Mouse (Mus musculus) heart, embryonic 11.5 days (tissue): ENCODE measurements around the gene Skap2. TPM values are rescaled to one million over a fixed set of nuclear protein-coding genes. Genes with fewer than 3 reads are reported as not detected.

Experiments
- ATAC-seq: fragments of 200-750 bp; cut with Nextera tagmentation; replicated peaks from 2 replicates; pipeline ENCODE4 v1.8.0; 2017; ENCODE audit warnings: moderate library complexity; ENCODE audit not compliant: insufficient number of reproducible peaks, low FRiP score, low TSS enrichment
- H3K27ac ChIP-seq: fragments of 300-500 bp; sonication (generic); 2 replicates; pipeline ENCODE4 v1.5.1; 2014; ENCODE audit warnings: mild to moderate bottlenecking, low read depth, low read length
- H3K27me3 ChIP-seq: fragments of 300-500 bp; sonication (generic); 2 replicates; pipeline ENCODE4 v1.6.1; 2014; ENCODE audit warnings: mild to moderate bottlenecking, low read length, mixed read lengths; ENCODE audit not compliant: control insufficient read depth, insufficient read depth
- H3K36me3 ChIP-seq: fragments of 300-500 bp; sonication (generic); 2 replicates; pipeline ENCODE4 v1.6.1; 2014; ENCODE audit warnings: mild to moderate bottlenecking, low read length, moderate library complexity, mixed read lengths; ENCODE audit not compliant: control insufficient read depth, insufficient read depth
- H3K4me1 ChIP-seq: fragments of 300-500 bp; sonication (generic); 2 replicates; pipeline ENCODE4 v1.6.1; 2014; ENCODE audit warnings: low read length; ENCODE audit not compliant: control insufficient read depth, insufficient read depth
- H3K4me2 ChIP-seq: fragments of 300-500 bp; sonication (generic); 2 replicates; pipeline ENCODE4 v1.6.1; 2014; ENCODE audit warnings: mild to moderate bottlenecking, moderate library complexity
- H3K4me3 ChIP-seq: fragments of 300-500 bp; sonication (generic); 2 replicates; pipeline ENCODE4 v1.5.1; 2014; ENCODE audit warnings: low read depth, low read length
- H3K9ac ChIP-seq: fragments of 300-500 bp; sonication (generic); 2 replicates; pipeline ENCODE4 v1.6.1; 2014; ENCODE audit warnings: mild to moderate bottlenecking, low read depth, low read length, moderate library complexity
- H3K9me3 ChIP-seq: fragments of 300-500 bp; sonication (generic); replicated peaks from 2 replicates; pipeline ENCODE4 v1.6.1; 2016; ENCODE audit warnings: low read length; ENCODE audit not compliant: control insufficient read depth
- WGBS: fragments of 180-500 bp; shearing (Covaris S2); extraction: QIAGEN DNeasy Blood & Tissue Kit; methylation state at CpG from one replicate; pipeline ENCODE4 v1.1.7; 2014; ENCODE audit not compliant: insufficient replicate concordance; 5-methylcytosine and 5-hydroxymethylcytosine counted together
- polyA plus RNA-seq: library from polyadenylated mRNA; unstranded; fragments of >200 nt; fragmentation: Nextera tagmentation; extraction: Ambion mirVana; gene quantifications from 2 replicates; pipeline ENCODE4 v1.2.1, GENCODE M21; 2014

Skap2 gene
- polyA plus RNA-seq, 1 experiment from 2014 or later = 16.1 TPM

- Histone ChIP-seq H3K36me3 (no peaks in the 10 kb centered on the region), H3K4me2 (no peak overlapping the region), H3K9me3 (no peaks in the 10 kb centered on the region), H3K27me3 (no peaks in the 10 kb centered on the region), H3K4me3 (no peak overlapping the region), H3K9ac (no peak overlapping the region), H3K27ac (no peak overlapping the region), H3K4me1 (no peaks in the 10 kb centered on the region)
- 56% methylated on average over 7 of the region's 7 CpGs for WGBS
- no peak for ATAC-seq
Measured at GRCm38 (mm10) chr6:51998409-51999156, 13.8 kb downstream of the Skap2 start.

GRCm38 (mm10) chr6:51987999-51988398, 24.4 kb downstream of the Skap2 start:
- Histone ChIP-seq H3K4me1 (peaks cover 1% of the 10 kb centered on the region; the same call in 1 of the 2 replicates), H3K4me2 (no peak overlapping the region), H3K36me3 (no peaks in the 10 kb centered on the region), H3K27ac (no peak overlapping the region), H3K9ac (no peak overlapping the region), H3K27me3 (no peaks in the 10 kb centered on the region), H3K9me3 (no peaks in the 10 kb centered on the region), H3K4me3 (no peak overlapping the region)
- no peak for ATAC-seq
- 68% methylated on average over 2 of the region's 2 CpGs for WGBS

GRCm38 (mm10) chr6:51977638-51978037, 34.7 kb downstream of the Skap2 start:
- Histone ChIP-seq H3K36me3 (no peaks in the 10 kb centered on the region), H3K27me3 (no peaks in the 10 kb centered on the region), H3K27ac (no peak overlapping the region), H3K9me3 (no peaks in the 10 kb centered on the region), H3K4me1 (no peaks in the 10 kb centered on the region), H3K9ac (no peak overlapping the region), H3K4me3 (no peak overlapping the region), H3K4me2 (no peak overlapping the region)
- WGBS = 75% methylated on average over 3 of the region's 3 CpGs
- ATAC-seq = no peak

GRCm38 (mm10) chr6:51975751-51976150, 36.6 kb downstream of the Skap2 start:
- Histone ChIP-seq H3K27ac (no peak overlapping the region), H3K4me2 (no peak overlapping the region), H3K9me3 (no peaks in the 10 kb centered on the region), H3K4me3 (no peak overlapping the region), H3K9ac (no peak overlapping the region), H3K27me3 (no peaks in the 10 kb centered on the region), H3K36me3 (no peaks in the 10 kb centered on the region), H3K4me1 (no peaks in the 10 kb centered on the region)
- ATAC-seq = no peak
- 73% methylated on average over 4 of the region's 4 CpGs for WGBS

DNA sequence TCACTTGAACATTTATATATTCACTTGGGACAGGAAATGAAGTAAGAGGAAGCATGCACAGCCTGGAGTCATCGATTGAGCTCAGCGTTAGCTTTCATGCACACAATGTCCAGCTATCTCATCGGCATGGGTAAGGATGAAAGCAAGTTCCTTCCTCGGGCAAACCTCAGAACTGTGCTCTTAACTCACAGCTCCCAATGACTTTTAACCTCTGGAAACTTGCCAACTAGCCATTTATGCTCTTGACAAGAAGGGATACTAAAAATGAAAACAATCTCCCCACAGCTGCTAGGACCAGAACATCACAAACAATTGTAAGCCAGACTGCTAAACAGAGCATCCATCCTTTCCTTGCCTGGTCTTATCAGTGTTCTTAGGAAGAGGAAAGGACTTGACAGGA, 53.4 kb downstream of the Skap2 start:
- Histone ChIP-seq H3K36me3 (no peaks in the 10 kb centered on the region), H3K4me2 (no peak overlapping the region), H3K9ac (no peak overlapping the region), H3K4me1 (0 out of 2 replicates have a peak, but pooled peaks cover 3% of the 10 kb centered on the region), H3K4me3 (no peak overlapping the region), H3K9me3 (no peaks in the 10 kb centered on the region), H3K27ac (no peak overlapping the region), H3K27me3 (no peaks in the 10 kb centered on the region)
- ATAC-seq = no peak
- WGBS = 47% methylated on average over 4 of the region's 4 CpGs

GRCm38 (mm10) chr6:51956048-51956792, 56.1 kb downstream of the Skap2 start:
- 37% methylated on average over 4 of the region's 4 CpGs for WGBS
- Histone ChIP-seq H3K36me3 (no peaks in the 10 kb centered on the region), H3K4me2 (no peak overlapping the region), H3K27ac (no peak overlapping the region), H3K4me1 (0 out of 2 replicates have a peak, but pooled peaks cover 3% of the 10 kb centered on the region), H3K27me3 (no peaks in the 10 kb centered on the region), H3K4me3 (no peak overlapping the region), H3K9me3 (no peaks in the 10 kb centered on the region), H3K9ac (no peak overlapping the region)
- no peak for ATAC-seq

- H3K27ac ChIP-seq = no peak overlapping the region
- no peak overlapping the region for H3K4me3 ChIP-seq
- no peak for ATAC-seq
- H3K27me3 ChIP-seq = no peaks in the 10 kb centered on the region
- no peaks in the 10 kb centered on the region for H3K4me1 ChIP-seq
- no peaks in the 10 kb centered on the region for H3K9me3 ChIP-seq
- no peak overlapping the region for H3K9ac ChIP-seq
- H3K4me2 ChIP-seq = no peak overlapping the region
- H3K36me3 ChIP-seq = no peaks in the 10 kb centered on the region
Measured at GRCm38 (mm10) chr6:51947661-51948060, 64.7 kb downstream of the Skap2 start.

- no peak for ATAC-seq
- WGBS = 68% methylated on average over 2 of the region's 2 CpGs
Measured at GRCm38 (mm10) chr6:51944916-51945315, 67.4 kb downstream of the Skap2 start.

More at GRCm38 (mm10) chr6:51944916-51945315, 67.4 kb downstream of the Skap2 start:
- no peak overlapping the region for H3K4me2 ChIP-seq
- no peaks in the 10 kb centered on the region for H3K36me3 ChIP-seq
- no peak overlapping the region for H3K9ac ChIP-seq
- H3K27ac ChIP-seq = no peak overlapping the region
- H3K9me3 ChIP-seq = no peaks in the 10 kb centered on the region
- H3K4me3 ChIP-seq = no peak overlapping the region
- H3K4me1 ChIP-seq = no peaks in the 10 kb centered on the region
- H3K27me3 ChIP-seq = no peaks in the 10 kb centered on the region
